Mouse (Mus musculus): ENCODE measurements around the gene Ndst4.
A peak's percentile ranks its signal among the peaks of the same experiment; 100 is the strongest.

Gene Ndst4

DNA sequence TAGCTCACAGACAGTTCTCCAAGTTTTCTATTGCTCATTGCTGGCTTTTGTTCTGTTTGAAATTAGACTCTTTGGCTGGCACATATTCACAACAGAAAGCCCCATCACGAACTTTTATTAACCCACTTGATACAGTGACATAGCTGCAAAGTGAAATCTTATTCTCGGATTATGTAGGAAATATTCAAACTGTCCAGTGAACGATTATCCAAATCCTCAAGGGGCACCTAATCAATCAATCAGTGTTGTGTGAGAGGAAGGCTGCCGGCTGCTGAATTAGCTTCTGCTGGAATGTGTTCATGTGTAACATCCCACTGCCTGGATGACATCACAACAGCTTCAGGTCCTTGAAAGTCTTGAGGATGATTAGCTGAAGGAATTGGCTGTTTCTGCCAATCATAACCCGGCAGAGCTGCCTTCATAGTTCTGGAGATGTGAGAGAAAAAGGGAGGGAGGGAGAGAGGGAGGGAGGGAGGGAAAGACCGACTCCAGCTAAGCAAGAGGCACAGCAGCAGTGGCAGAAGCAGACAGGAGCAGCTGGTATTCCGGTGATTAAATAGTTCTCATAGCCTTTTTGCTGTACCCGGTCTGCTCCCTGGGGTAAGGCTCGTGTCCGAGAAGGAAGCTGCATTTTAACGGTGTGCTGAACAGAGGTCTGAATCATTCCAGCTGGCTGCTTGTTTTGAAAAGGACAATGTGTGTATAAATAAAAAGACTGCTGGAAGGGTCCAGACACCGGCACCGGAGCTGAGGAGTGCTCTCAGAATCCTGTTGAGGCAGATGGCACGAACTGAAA, at the start of gene Ndst4:
Gene Ndst4 (plus strand): TSS at position 476 of the 796 bp plus-strand sequence.
- peak; percentile 4 to 11 for DNase-seq (ENCODE audit: low spot score in 2 of 2)

DNA sequence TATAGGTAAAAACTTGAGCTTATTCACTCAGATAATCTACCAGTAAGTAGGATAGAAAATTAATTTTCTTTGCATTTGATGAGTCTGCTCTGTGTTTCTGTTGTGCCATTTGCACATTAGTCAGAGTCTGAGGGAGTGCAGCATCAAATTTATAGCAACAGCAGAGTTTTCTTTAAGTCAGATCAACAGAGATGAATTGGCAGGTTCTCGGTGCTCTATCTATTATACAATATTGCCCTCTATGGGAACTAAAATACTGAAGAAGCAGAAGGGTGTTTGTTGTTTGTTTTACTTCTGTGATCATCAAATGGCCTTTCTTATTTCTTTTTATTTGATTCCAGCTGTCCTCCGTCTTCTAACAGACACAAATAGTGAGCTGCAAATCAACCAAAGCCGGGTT, 6.4 kb upstream of the Ndst4 start:
- DNase-seq (ENCODE audit: low spot score in 2 of 2): no peak

DNA sequence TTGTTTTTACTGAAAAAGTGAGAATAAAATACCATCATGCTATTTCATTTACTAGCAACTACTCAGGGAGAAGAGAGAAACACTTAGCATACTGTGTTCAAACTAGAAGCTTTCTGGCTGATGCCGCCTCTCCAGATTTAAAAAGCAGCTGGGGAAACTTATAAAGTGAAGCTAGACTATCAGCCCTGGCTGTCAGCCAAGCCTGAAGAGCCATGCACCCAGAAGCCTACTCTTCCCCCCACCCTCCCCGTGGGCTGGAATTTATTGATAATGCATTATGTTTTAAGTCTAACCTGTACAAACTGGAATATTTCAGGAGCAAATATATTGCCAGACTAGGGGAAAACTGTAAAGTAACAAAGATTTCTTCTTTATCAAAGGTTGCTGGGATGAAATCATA, 2.6 kb downstream of the Ndst4 start:
- no peak for DNase-seq (ENCODE audit: low spot score in 2 of 2)

DNA sequence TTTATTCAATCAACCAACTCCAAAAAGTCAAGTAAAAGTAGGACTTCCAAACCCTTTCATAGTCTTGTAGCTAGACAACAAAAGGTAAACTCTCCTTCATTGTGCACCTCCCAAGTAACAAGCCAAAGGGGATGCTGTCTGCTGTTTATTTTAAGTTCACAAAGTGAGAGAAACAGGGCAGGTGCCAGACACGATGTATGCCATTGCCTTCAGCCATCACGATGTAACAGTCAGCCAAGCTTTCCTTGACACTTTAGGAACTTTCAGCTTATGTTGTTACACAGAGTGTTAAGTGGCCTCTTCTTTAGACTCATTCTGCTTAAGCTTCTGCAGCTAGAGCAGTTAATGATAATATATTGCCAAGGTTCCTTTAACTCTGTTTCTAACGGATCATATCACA, 3.1 kb downstream of the Ndst4 start:
- no peak for DNase-seq (ENCODE audit: low spot score in 2 of 2)

DNA sequence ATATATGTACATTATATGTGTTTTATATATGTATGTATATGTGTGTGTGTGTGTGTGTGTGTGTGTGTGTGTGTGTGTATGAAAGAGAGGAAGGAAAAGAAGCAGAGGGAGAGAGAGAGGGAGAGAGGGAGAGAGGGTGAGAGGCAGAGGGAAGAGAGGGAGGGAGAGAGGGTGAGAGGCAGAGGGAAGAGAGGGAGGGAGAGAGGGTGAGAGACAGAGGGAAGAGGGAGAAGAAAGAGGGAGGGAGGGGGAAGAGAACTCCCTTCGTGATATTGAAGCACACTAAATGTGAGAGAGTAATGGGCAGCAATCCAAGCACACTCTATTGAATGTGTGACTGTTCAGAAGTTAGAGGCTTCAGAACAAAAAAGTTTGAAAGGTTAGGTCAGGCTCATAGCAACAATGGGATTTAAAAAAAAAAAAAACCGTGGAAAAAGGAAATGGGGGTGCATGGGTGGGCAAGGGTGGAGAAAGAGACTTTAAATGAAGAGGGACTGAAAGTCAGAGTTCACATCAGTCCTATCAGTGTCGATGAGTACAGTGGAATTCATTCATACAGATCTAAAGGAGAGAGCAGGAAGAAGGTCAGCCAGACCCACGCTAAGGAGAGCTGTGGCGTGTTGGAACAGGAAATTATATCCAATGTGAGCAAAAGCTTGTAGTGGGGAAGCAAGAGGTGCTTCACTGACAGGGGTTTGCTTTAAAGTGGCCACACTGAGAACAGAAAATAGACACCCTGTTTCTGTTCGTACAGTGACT, 63.2 kb downstream of the Ndst4 start:
- DNase-seq (ENCODE audit: low spot score in 2 of 2): no peak

DNA sequence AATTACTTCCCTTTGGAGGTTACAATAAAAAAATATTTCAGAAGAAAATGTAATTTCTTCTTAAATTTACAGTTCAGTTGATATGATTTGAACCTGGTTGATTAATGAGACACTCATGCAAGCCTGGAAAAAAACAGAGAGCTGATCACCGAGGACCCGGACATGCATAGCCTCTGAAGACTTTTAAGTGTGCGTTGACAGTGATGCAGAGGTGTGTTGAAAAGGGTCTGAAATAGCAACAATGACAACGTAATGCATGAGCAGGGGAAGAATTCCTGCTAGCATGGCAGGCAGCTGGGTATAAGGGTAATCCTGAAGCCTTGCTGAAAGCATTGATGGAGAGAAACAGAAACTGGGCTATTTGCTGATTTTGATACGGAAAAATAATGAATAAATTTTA, 106.2 kb downstream of the Ndst4 start:
- DNase-seq (ENCODE audit: low spot score in 2 of 2): no peak

DNA sequence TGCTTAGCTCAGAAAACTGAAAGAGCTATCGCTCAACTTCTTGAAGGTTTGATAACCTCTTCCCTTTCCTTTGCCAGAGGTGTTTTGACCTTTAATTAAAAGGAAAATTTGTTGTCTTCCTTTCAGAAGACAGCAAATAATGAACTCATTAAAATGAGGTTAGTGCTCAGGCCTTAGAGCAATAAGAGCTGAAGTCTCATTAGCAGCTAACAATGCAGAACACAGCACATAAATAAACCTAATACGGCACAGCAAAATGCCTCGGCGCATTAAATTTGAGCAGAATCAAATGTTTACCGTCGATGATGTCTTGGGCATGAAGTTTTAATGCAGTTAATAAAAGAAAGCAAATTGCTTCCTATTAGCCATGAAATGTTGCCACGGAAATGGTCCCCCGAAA, 129.5 kb downstream of the Ndst4 start:
- no peak for DNase-seq (ENCODE audit: low spot score in 2 of 2)

DNA sequence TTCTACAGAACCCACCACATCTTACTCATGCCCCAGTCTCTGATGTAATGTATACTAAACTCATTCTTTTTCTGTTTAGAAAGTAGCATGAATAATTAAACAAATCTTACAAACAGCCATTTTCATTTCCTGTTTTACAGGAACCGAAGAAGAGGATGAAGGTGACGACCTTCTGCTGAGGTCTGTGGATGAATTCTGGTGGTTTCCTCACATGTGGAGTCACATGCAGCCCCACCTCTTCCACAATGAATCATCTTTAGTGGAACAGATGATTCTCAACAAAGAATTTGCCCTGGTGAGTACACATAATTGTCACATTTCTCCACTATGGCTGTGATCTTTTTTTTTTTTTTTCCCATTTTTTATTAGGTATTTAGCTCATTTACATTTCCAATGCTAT, 166.7 kb downstream of the Ndst4 start:
- no peak for DNase-seq (ENCODE audit: low spot score in 2 of 2)

DNA sequence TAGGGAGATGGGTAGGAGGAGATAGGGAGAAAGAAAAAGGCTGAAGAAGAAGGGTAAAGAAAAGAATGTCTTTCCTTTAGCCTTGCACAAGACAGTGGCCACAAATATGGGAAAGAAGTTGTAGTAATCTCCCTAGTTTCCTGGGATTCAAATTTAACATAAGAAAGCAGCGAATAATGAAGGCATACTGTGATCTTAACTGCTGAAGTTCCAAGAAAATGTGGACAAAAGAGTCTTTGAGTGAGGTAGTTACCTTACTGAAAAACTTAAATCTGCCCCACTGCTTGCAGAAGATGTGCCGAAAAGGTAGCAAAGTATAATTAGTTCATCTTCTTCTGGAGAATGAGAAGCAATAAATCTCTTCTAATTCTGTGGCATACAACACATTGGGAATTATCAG, 228.4 kb downstream of the Ndst4 start:
- no peak for DNase-seq (ENCODE audit: low spot score in 2 of 2)

DNA sequence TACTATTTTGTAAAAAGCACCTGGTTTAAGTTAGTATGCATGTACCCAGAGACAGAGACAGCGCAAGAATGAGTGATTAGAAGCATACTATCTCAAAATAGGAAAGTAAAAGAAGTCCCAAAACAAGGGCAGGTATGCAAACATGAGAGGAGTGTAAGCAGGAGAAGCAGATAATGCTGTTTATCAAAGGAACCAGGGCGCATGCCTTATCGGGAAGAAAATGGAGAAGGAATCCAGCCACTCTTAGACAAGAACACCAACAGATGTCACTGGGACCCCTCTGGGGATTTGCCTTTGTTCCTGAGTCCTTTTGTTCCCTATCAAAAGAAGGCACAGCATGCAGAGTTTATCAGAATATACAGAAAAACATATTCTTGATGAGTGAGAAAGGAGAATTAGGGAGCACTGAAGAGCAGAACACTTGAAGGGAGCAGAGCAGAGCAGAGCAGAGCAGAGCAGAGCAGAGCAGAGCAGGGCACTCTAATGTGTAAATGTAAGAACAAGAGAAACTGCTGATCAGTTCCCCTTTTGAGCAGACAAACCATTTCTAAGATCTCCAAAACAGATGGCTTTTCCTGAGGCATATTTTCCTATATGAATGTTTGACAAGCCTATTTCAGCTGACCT, 251.2 kb downstream of the Ndst4 start:
- no peak for DNase-seq (ENCODE audit: low spot score in 2 of 2)

DNA sequence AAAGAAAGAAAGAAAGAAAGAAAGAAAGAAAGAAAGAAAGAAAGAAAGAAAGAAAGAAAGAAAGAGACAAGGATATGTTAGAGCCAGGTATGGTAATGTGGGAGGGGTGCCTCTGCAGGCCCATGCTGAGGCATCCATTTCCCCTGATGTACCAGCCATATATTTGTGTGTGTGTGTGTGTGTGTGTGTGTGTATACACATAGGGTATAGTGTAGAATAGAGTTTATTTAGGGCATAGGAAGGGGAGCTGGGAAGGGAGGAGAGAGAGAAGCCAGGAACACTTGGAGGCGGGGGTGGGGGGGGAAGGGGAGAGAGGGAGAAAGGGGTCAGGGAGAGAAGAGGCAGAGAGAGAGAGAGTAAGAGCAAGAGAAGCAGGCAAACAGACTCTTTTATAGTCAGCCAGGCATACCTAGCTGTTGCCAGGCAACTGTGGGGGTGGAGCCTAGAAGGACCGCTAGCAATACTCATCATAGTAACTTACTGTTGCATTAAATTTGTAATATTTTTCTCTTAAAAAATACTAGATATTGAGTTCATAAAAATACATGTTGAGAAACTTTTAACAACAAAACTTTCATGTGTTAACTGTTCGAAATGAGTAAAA, 256.3 kb downstream of the Ndst4 start:
- no peak for DNase-seq (ENCODE audit: low spot score in 2 of 2)

DNA sequence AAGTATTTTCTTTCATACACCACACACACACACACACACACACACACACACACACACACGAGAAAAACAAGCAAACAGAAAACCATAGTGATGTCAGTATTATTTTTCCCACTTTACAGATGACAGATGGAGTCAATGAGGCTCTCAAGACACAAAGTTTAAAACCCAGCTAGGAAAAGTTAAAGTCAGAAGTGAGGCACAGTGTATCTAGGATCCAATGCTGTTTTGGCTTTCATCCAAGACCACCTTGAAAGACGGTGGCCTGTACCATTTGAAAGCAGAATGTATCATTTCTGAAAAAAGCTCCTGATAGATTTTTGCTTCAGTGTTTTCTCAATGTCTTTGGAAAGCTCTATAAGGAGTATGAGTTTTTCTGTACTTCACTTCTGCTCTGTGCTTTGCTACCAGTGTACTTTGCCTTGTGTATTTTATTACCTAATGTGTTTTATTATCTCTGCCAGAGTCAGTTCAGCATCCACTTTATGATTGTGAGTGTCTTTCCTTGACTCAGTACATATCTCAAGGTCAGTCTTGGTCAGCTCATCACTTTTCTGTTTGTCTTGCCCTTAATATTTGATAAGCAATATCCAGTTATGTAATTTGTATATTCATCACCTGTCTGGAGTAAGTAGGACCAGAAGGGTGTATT, 257.1 kb downstream of the Ndst4 start:
- no peak for DNase-seq (ENCODE audit: low spot score in 2 of 2)

DNA sequence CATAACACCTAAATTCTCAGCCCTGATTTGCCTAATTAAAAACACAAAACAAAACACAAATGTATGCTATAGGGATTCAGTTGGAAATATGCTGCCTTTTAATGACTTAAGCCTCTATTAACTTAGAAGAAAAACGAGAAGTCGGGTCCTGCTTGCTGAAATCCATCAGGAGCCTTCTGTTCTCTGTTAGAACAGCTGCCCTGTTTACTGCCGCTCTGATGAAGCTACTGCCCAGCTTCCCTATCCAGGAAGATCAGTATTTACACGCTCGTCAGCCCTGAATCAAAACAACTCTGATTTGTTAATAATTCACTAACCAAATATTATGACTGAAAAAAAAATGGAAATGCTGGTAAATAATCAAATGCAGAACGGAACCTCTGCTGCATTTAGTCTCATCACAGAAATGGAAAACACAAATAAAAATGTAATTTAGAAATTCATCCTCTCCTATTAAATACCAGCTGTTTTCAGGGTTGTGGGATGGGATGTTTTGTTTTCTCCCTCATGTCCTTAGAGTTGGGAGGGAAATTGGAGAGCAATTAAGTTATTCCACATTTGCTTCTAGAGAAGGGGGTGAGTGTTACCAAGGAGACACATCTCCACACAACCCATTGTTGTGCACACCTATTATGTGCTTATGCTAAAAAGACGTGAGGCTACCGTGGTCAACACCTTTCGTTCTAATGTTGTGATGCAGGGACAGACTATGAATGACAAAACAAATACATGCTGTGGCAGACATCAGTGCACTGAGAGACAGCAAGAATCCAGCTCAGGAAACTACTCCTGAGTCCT, 270.3 kb downstream of the Ndst4 start:
- DNase-seq (ENCODE audit: low spot score in 2 of 2): no peak

DNA sequence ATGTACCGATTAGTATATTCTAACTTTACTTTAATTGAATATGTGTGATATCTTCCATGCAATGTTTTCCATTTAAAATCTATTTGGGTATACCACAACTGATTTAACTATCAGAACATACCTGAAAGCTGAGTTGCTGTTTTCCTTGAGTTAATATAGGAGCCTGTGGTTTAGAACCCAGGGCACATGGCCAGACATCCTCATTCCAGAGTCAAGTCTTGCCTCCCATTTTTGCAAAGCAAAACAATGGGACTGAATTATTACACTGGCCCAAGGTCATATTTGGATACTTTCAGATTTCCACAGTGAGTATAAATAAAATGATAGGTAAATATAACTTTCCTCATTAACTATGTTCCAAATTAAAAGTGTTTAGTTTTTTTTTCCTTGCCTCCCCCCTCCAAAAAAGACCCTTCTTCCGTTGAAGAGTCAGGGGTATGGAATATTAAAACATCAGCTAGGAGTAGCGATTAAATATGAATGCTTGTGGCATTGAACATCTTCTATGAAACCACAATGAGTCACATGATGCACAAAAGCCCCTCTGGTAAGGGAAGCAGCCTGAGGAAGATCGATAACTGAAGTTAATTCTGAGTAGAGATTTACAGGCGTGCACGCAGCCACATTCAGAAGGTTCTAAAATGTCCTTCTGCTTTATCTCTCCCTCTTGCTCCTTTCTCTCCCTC, 271.5 kb downstream of the Ndst4 start:
- no peak for DNase-seq (ENCODE audit: low spot score in 2 of 2)

DNA sequence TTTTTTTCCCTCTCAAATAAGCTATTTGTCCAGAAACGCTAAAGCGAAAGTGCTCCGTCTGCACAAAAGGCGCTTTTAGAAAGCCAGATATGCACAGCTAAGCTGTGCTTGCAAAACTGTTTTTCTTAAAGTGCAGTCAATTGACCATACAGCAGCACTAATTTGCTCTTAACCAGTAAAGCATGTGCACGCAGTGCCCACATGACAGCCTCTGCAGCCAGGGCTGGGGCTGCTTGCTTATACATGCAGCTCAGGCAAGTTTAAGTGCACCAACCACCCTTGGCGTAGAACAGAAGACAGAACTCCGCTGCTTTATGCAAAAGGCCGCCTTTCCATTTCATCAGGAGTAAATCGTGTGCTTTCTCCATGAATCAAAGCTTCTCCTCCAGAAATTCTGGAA, 275.0 kb downstream of the Ndst4 start:
- no peak for DNase-seq (ENCODE audit: low spot score in 2 of 2)

DNA sequence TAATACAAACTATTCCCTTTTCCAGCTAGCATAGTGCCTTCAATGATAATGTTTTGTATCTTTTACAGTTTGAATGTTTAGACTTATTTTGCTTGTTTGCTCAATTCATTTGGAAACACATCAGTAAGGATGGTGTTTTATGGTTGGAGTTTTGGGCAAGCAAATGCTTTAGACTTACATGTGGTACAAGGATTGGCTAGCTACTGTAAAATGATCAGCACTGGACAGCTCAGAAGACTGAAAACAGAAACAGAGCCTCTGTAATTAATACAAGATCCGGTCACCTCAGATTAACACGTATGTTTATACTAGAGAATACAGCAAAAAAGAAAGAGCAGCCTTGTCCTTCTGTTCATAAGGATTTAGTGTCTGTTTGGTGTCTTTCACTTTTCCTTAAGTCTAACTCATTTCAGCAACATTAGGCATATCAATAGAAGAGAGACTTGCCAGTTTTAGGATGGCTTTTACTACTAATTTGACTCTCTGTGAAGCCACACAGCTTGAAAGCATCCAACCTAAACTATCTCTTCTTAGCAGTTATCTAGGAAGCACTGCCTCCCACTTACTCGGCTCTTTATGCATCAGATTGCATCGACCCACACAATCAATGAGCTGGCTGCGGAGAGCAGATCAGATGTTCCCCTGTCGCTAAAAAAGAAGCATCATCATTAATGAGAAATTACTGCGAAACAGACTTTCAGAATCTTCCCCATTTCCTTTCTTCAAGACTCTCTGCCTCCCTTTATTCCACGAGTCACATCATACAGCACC, 279.8 kb downstream of the Ndst4 start:
- no peak for DNase-seq (ENCODE audit: low spot score in 2 of 2)

DNA sequence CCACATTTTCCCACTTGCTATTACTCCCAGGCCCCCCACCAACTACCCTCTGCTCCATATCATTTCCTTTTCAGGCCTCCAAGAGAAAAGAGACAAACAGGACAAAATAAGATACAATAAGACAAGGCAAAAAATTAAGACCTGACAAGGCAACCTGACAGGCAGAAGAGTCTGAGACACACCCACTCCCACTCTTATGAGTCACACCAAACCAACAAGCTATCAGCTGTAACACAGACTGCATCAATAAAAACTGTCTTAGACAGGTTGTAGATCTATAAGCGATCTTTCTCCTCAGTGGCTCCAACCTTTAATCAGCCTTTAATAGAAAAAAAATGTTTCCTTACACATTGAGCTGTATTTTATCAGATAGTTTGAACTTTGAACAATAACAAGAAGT, 280.7 kb downstream of the Ndst4 start:
- no peak for DNase-seq (ENCODE audit: low spot score in 2 of 2)

DNA sequence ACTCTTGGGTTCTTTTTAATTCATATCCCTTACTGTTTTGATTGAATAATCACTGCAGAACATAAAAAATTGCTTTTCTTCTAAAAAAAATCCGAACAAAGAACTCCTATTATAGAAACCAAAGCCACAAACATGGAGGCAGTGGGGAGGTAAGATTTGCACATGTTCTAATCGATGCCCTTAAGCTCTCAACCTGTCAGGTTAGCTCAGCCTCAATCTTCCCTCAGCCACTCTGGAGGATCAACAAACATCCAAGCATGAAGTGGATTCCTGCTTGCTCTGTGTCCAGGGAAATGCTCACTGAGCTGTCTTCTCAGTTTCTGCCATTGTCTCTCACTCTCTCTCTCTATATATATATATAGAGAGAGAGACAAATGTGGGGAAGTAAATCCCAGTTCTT, 283.7 kb downstream of the Ndst4 start:
- no peak for DNase-seq (ENCODE audit: low spot score in 2 of 2)

DNA sequence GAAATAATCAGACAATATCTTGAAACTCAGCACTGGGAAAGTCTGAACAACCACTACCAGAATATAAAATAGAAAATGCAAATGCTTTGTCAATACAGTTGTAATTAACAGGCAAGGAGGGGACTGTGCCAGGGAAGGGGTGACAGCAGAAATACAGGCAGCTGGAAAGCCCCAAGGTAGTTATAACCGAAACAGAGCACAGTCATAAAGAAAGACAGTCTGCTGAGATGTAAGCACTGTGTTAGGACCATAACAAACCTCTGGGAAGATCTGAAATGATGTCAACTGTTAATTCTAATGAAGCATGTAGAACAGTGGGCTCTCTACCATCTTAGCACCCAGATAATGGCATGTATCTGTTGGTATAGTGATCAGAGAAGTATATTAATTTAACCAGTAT, 287.1 kb downstream of the Ndst4 start:
- no peak for DNase-seq (ENCODE audit: low spot score in 2 of 2)

DNA sequence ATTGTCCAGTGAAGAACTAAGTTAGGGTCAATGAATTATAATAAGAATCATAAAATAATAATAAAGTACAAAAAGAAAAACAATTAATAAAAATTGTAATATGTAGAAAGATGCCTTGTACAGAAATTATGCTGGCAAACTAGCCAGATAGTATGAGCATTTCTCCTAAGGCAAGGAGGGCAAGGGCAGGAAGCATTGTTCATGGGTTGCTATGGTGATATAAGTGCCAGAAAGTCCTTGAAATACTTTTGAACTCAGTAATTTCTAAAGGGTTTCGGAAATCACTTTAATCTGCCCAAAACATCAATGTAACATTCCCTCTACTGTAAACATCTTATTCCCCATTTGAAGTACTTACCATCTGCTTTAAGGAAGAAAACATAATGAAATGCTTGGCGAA, 319.1 kb downstream of the Ndst4 start:
- no peak for DNase-seq (ENCODE audit: low spot score in 2 of 2)
